Comparison of ENCODE assay signal across 9 mouse cellular contexts in the genomic region with DNA sequence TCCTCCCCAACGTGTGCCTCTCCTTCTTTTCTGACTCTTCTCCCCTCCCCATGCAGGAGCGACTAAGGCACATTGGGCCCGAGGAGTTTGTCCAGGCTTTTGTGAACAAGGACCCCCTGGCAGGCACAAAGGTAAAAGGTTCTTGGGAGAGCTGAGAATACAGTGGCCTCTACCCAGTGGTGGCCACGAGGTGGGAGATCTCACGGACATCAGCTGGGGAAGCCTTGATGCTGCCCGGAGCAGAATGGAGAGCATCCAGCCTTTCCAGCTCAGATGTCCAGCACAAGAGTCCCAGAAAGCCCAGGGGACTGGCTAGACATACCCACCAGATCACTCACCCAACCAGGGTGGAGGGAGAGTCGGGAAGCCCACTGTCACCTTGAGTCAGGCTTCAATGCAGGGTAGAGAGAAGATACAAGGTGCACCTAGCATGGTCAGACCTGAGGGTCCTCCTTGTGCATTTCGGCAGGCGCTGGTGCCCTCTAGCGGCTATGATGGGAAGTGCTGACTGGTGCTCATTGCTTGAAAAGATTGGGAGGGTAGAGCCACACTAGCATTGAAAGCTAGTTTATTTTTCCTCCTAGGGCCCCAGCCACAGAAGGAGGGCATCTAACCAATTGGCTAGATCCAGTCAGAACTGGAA. TPM values are rescaled to one million over a fixed set of nuclear protein-coding genes. Genes with fewer than 3 reads are reported as not detected.
A peak's percentile ranks its signal among the peaks of the same experiment; 100 is the strongest.
DNase-seq lines count a peak whose midpoint lies in the region; ATAC-seq and TF ChIP-seq lines count a peak whose summit lies in the region.
"Had no signal": no experiment of that assay in that cellular context is flagged by ENCODE, and none has a peak within 500 bp of the region (broad histone marks: within the 10 kb centered on the region; RNA-seq: fewer than 3 reads in every experiment).

No protein-coding gene starts in this region.

- no peak overlapping the region for H3K4me2 ChIP-seq in heart, postnatal 0 days (ENCODE audit: low read depth, low read length)
- H3K4me2 ChIP-seq: limb, embryonic 13.5 days had no signal

- H3K27ac ChIP-seq in cortical plate, adult 2 months (ENCODE audit: insufficient read depth, low read length) = no peak overlapping the region
- H3K27ac ChIP-seq in heart, postnatal 0 days (ENCODE audit: low read depth) = no peak overlapping the region
- H3K27ac ChIP-seq: limb, embryonic 13.5 days had no signal

- no peak for TF ChIP-seq POLR2A in cortical plate, adult 2 months (IDR thresholded peaks at IDR 0.05; ENCODE audit: extremely low read depth, insufficient read depth, low read length)

- H3K4me1 ChIP-seq in cortical plate, adult 2 months (ENCODE audit: control insufficient read depth, insufficient read depth, low read length) = no peaks in the 10 kb centered on the region
- no peaks in the 10 kb centered on the region for H3K4me1 ChIP-seq in heart, postnatal 0 days (ENCODE audit: control insufficient read depth, insufficient read depth)
- H3K4me1 ChIP-seq: limb, embryonic 13.5 days had no signal

- H3K4me3 ChIP-seq in cortical plate, adult 2 months (ENCODE audit: insufficient read depth, low read length) = no peak overlapping the region
- H3K4me3 ChIP-seq in heart, postnatal 0 days (ENCODE audit: low read depth, low read length) = no peak overlapping the region
- H3K4me3 ChIP-seq: limb, embryonic 13.5 days had no signal

- TF ChIP-seq CTCF in Patski (IDR thresholded peaks at IDR 0.05) = peak; percentile 95
- peak; percentile 96 for TF ChIP-seq CTCF in cortical plate, adult 2 months (IDR thresholded peaks at IDR 0.05; ENCODE audit: extremely low read depth, insufficient read depth, low read length)
- TF ChIP-seq CTCF in heart, postnatal 0 days (IDR thresholded peaks at IDR 0.05; ENCODE audit: low read depth) = peak; percentile 89

- 34% methylated on average over 10 of the region's 10 CpGs for WGBS in heart, postnatal 0 days

- CTCF ChIA-PET in Patski (lab: Charles Lee) = interaction anchor here (0.6 to 4.6 kb wide), 32 partner anchors 9 to 286 kb away, joined by 3 to 22 read pairs (median 4); no protein-coding TSS in a partner anchor

- ATAC-seq in Patski = peak; percentile 37
- peak; percentile 51; the same call in 1 of the 2 replicates for ATAC-seq in heart, postnatal 0 days (ENCODE audit: insufficient read depth, low read depth)
- ATAC-seq in megakaryocyte progenitor cell, adult 5-6 weeks (replicated peaks; ENCODE audit: poor library complexity) = peak; percentile 92

- in situ Hi-C loops in Patski (cut with MboI; ENCODE audit: low pct_unique_long_range_greater_than_20kb) = loop anchor here (5.0 to 10.0 kb wide), 2 partner anchors 89 to 226 kb away; no protein-coding TSS in a partner anchor

- peak; percentile 37 to 83 for DNase-seq in adrenal gland, adult (ENCODE audit: inconsistent age in 2 of 2, low spot score in 1 of 2)
- no peak for DNase-seq in adrenal gland, adult 8-10 months
- DNase-seq in Patski (ENCODE audit: low read depth, low spot score) = no peak
- DNase-seq in heart, postnatal 0 days (ENCODE audit: low spot score) = peak; percentile 33
- peak; percentile 86 to 87 for DNase-seq in layer of hippocampus, postnatal 10 days (ENCODE audit: low spot score in 2 of 2)
- DNase-seq in right cerebral cortex, postnatal 10 days (ENCODE audit: low spot score in 2 of 2) = peak; percentile 64 to 85

- H3K9ac ChIP-seq in heart, postnatal 0 days (replicated peaks; ENCODE audit: low read depth, low read length) = no peak overlapping the region
- H3K9ac ChIP-seq: limb, embryonic 13.5 days had no signal

- peaks cover 19% of the 10 kb centered on the region for H3K27me3 ChIP-seq in Patski
- H3K27me3 ChIP-seq in heart, postnatal 0 days (ENCODE audit: control insufficient read depth, insufficient read depth, low read length) = peaks cover 11% of the 10 kb centered on the region; the same call in 1 of the 2 replicates

- POLR2A ChIA-PET in Patski (lab: Charles Lee) = interaction anchor here (0.5 kb wide), 1 partner anchor 115 kb away, joined by 3 read pairs; no protein-coding TSS in a partner anchor

- H3K9me3 ChIP-seq in heart, postnatal 0 days (replicated peaks; ENCODE audit: control insufficient read depth, low read length) = no peaks in the 10 kb centered on the region
- H3K9me3 ChIP-seq: limb, embryonic 13.5 days had no signal

- no peak for TF ChIP-seq EP300 in heart, postnatal 0 days (IDR thresholded peaks at IDR 0.05; ENCODE audit: low read depth)

- H3K36me3 ChIP-seq in heart, postnatal 0 days (replicated peaks; ENCODE audit: control insufficient read depth, insufficient read depth, low read length) = no peaks in the 10 kb centered on the region
- H3K36me3 ChIP-seq: limb, embryonic 13.5 days had no signal

RNA-seq across cellular contexts. Expression of a gene that starts 59.6 kb away (rescaled TPM):
- total RNA-seq in adrenal gland, adult 8-10 months (2022) = 1 to 10 TPM in 1 of 4 experiments, under 1 TPM in 3; 0.67 to 1.1 (median 0.82) TPM
- 0.77 TPM for polyA plus RNA-seq in Patski (2021)
- polyA plus RNA-seq in cortical plate, adult 2 months (2012; rRNA removed) = 38.6 and 38.8 TPM in 2 replicates
- total RNA-seq in heart, postnatal 0 days (2014; rRNA removed; ENCODE audit: low replicate concordance) = 1.7 TPM in 1 of 2 replicates, not detected in the other
- not detected in 2 replicates for polyA plus RNA-seq in heart, postnatal 0 days (2015; fragmentation: Nextera tagmentation; extraction: Ambion mirVana)
- 1 to 10 TPM; 4.0 to 4.7 TPM for total RNA-seq in layer of hippocampus, postnatal 10 days (2021)
- total RNA-seq in megakaryocyte progenitor cell, adult 5-6 weeks (2015) = 0.15 and 0.17 TPM in 2 replicates
- 0.12 and 0.30 TPM in 2 replicates for total RNA-seq in megakaryocyte progenitor cell, adult 5-6 weeks (2017)

Comparison
In these comparisons a context has a peak if more than half of its experiments do, and no peak if none do; other contexts are left out.
1. DNase-seq: peak in adrenal gland, adult (2 of 2), heart, postnatal 0 days (single experiment), layer of hippocampus, postnatal 10 days (2 of 2) and right cerebral cortex, postnatal 10 days (2 of 2); none in adrenal gland, adult 8-10 months (single experiment) and Patski (single experiment).
2. ATAC-seq: peak in every context shown above with its lines; median percentile 92 in megakaryocyte progenitor cell, adult 5-6 weeks; 51 in heart, postnatal 0 days; 37 in Patski.
3. Peak in every context shown above with its lines, with median percentiles within 50 percentile points of each other: CTCF ChIP-seq.